Mouse (Mus musculus) testis, adult 2 months (tissue): ENCODE results near the gene Samd7. TPM values are rescaled to one million over a fixed set of nuclear protein-coding genes. Genes with fewer than 3 reads are reported as not detected.
A peak's percentile ranks its signal among the peaks of the same experiment; 100 is the strongest.

Experiments used
- H3K27ac ChIP-seq: fragments of 200-500 bp; 2 replicates; pipeline ENCODE4 v1.5.1; 2012; ENCODE audit warnings: low read depth, low read length; ENCODE audit not compliant: control insufficient read depth, insufficient read depth
- H3K27me3 ChIP-seq: fragments of 200-500 bp; 2 replicates; pipeline ENCODE4 v1.6.1; 2012; ENCODE audit warnings: mild to moderate bottlenecking, low read length, moderate library complexity; ENCODE audit not compliant: control insufficient read depth, insufficient read depth
- H3K36me3 ChIP-seq: fragments of 200-500 bp; 2 replicates; pipeline ENCODE4 v1.6.1; 2012; ENCODE audit warnings: mild to moderate bottlenecking, low read length; ENCODE audit not compliant: control insufficient read depth, insufficient read depth
- H3K4me1 ChIP-seq: fragments of 200-500 bp; 2 replicates; pipeline ENCODE4 v1.6.1; 2012; ENCODE audit warnings: low read length; ENCODE audit not compliant: control insufficient read depth, insufficient read depth
- H3K4me3 ChIP-seq: fragments of 200-500 bp; 2 replicates; pipeline ENCODE4 v1.5.1; 2012; ENCODE audit warnings: low read depth, mild to moderate bottlenecking, low read length, moderate library complexity, mixed read lengths; ENCODE audit not compliant: control insufficient read depth
- CTCF ChIP-seq: fragments of 200-500 bp; IDR thresholded peaks from 2 replicates; pipeline ENCODE4 v1.5.1; 2012; ENCODE audit warnings: low read depth, mild to moderate bottlenecking, inconsistent platforms, low read length, moderate library complexity; ENCODE audit not compliant: control insufficient read depth, insufficient read depth, insufficient replicate concordance
- POLR2A ChIP-seq: fragments of 200-500 bp; IDR thresholded peaks from 2 replicates; pipeline ENCODE4 v1.6.1; 2012; ENCODE audit warnings: low read depth, mild to moderate bottlenecking, inconsistent platforms, low read length, moderate library complexity; ENCODE audit not compliant: control insufficient read depth
- polyA plus RNA-seq: library from polyadenylated mRNA; depleted of rRNA; stranded (reverse); fragments of >200 nt; gene quantifications from 2 replicates; pipeline ENCODE4 v1.2.3, GENCODE M21; 2012

Samd7 gene
- polyA plus RNA-seq, 1 experiment: 3.0 TPM

GRCm38 (mm10) chr3:30725514-30725913 is 20.6 kb upstream of the Samd7 start:
- TF ChIP-seq POLR2A (no peak), CTCF (peak; percentile 67; the same call in 1 of the 2 replicates)
- no peaks in the 10 kb centered on the region for H3K36me3 ChIP-seq
- H3K27me3 ChIP-seq: no peaks in the 10 kb centered on the region

GRCm38 (mm10) chr3:30727209-30727608 is 18.9 kb upstream of the Samd7 start:
- no peak overlapping the region for H3K27ac ChIP-seq
- no peaks in the 10 kb centered on the region for H3K4me1 ChIP-seq
- no peak overlapping the region for H3K4me3 ChIP-seq
- H3K27me3 ChIP-seq: no peaks in the 10 kb centered on the region
- no peaks in the 10 kb centered on the region for H3K36me3 ChIP-seq
- TF ChIP-seq POLR2A (no peak), CTCF (no peak)

More at GRCm38 (mm10) chr3:30725514-30725913, 20.6 kb upstream of the Samd7 start:
- no peak overlapping the region for H3K27ac ChIP-seq
- no peak overlapping the region for H3K4me3 ChIP-seq
- H3K4me1 ChIP-seq: no peaks in the 10 kb centered on the region

GRCm38 (mm10) chr3:30729046-30729445 is 17.0 kb upstream of the Samd7 start:
- H3K27me3 ChIP-seq: no peaks in the 10 kb centered on the region
- H3K4me3 ChIP-seq: no peak overlapping the region
- H3K27ac ChIP-seq: no peak overlapping the region
- no peaks in the 10 kb centered on the region for H3K4me1 ChIP-seq
- TF ChIP-seq CTCF (no peak), POLR2A (no peak)
- no peaks in the 10 kb centered on the region for H3K36me3 ChIP-seq

GRCm38 (mm10) chr3:30736809-30737208 is 9.3 kb upstream of the Samd7 start:
- TF ChIP-seq POLR2A (no peak), CTCF (no peak)
- Histone ChIP-seq H3K4me1 (no peaks in the 10 kb centered on the region), H3K4me3 (no peak overlapping the region), H3K27ac (no peak overlapping the region), H3K27me3 (no peaks in the 10 kb centered on the region), H3K36me3 (no peaks in the 10 kb centered on the region)

GRCm38 (mm10) chr3:30741306-30741705 is 4.8 kb upstream of the Samd7 start:
- H3K36me3 ChIP-seq: no peaks in the 10 kb centered on the region
- TF ChIP-seq CTCF (no peak), POLR2A (no peak)
- no peaks in the 10 kb centered on the region for H3K4me1 ChIP-seq
- no peak overlapping the region for H3K27ac ChIP-seq
- H3K4me3 ChIP-seq: no peak overlapping the region
- H3K27me3 ChIP-seq: no peaks in the 10 kb centered on the region

GRCm38 (mm10) chr3:30742891-30743290 is 3.2 kb upstream of the Samd7 start:
- H3K36me3 ChIP-seq: no peaks in the 10 kb centered on the region
- H3K4me1 ChIP-seq: no peaks in the 10 kb centered on the region
- H3K27me3 ChIP-seq: no peaks in the 10 kb centered on the region
- TF ChIP-seq POLR2A (no peak), CTCF (no peak)
- no peak overlapping the region for H3K4me3 ChIP-seq
- H3K27ac ChIP-seq: no peak overlapping the region

- Histone ChIP-seq H3K27me3 (no peaks in the 10 kb centered on the region), H3K36me3 (no peaks in the 10 kb centered on the region), H3K4me3 (no peak overlapping the region), H3K27ac (no peak overlapping the region), H3K4me1 (no peaks in the 10 kb centered on the region)
- TF ChIP-seq CTCF: no peak
Observed at GRCm38 (mm10) chr3:30748316-30748715, 2.2 kb downstream of the Samd7 start.

- Histone ChIP-seq H3K4me1 (peaks cover 6% of the 10 kb centered on the region), H3K36me3 (no peaks in the 10 kb centered on the region), H3K4me3 (no peak overlapping the region), H3K27me3 (no peaks in the 10 kb centered on the region), H3K27ac (no peak overlapping the region)
- TF ChIP-seq POLR2A: no peak
- TF ChIP-seq CTCF: no peak
Observed at GRCm38 (mm10) chr3:30754696-30755095, 8.6 kb downstream of the Samd7 start.
